Mouse (Mus musculus): ENCODE data around the gene Ceacam3. TPM values are rescaled to one million over a fixed set of nuclear protein-coding genes. Genes with fewer than 3 reads are reported as not detected.
"Not testable (repeated sequence)": the region's sequence is repeated elsewhere in the genome, so short reads cannot be mapped to it uniquely, and the experiment has no call there.

Ceacam3 gene
- polyA plus RNA-seq (2021), result not detected

- TF ChIP-seq CTCF (IDR thresholded peaks at IDR 0.05), result no peak
- ChIA-PET POLR2A (no interaction called here), CTCF (no interaction called here)
- in situ Hi-C loops (cut with MboI; ENCODE audit: low pct_unique_long_range_greater_than_20kb), result no loop called here
- no peak for ATAC-seq
- DNase-seq (ENCODE audit: low read depth, low spot score), result no peak
- H3K27me3 ChIP-seq, result no peaks in the 10 kb centered on the region
Measured at GRCm38 (mm10) chr7:17149931-17150330, at the start of gene Ceacam3. Ceacam3 (plus strand) TSS chr7:17150282.

- POLR2A ChIA-PET, result not testable (repeated sequence)
Measured at GRCm38 (mm10) chr7:17101631-17102030, 48.5 kb upstream of the Ceacam3 start.

DNA sequence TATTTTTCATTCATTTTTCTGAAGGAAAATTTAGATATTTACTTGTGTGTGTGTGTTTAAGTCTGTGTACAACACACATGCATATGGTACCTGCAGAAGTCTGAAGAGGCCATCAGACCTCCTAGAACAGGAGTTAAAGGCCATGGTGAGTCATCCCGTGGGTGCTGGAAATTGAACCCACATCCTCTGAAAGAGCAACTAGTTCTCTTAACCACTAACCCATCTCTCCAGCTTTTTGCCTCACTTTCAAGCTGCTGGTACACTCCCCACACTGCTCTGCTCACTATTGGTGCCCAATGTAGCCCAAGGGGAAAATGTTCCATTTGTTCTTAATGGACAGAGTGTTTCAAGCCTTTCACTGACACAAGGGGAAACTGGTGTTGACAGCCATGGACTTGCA lies 14.8 kb upstream of the Ceacam3 start:
- ChIA-PET POLR2A (no interaction called here), CTCF (no interaction called here)
- TF ChIP-seq CTCF (IDR thresholded peaks at IDR 0.05), result no peak

More at GRCm38 (mm10) chr7:17101631-17102030, 48.5 kb upstream of the Ceacam3 start:
- in situ Hi-C loops (cut with MboI; ENCODE audit: low pct_unique_long_range_greater_than_20kb); H3K27me3 ChIP-seq; ATAC-seq; CTCF ChIA-PET; DNase-seq (ENCODE audit: low read depth, low spot score): not testable (repeated sequence)

DNA sequence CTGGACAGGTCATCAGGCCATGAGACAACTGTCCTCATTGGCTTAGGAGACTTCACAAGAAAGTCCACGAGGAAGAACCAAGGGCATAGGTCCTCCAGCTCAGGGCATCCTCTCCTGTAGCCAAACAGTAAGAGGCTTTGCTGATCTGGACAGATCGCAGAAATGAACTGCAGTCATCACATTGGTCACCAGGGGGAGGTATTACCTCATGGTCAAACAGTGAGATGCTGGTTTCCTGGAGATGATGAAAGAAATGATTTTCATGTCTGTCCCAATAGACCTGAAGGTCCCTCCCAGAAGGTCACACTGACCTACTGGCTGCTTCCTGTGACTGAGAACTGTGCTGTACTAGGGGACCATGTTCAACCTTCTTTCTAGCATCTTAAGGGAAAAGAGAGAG lies 5.6 kb downstream of the Ceacam3 start:
- no peak for ATAC-seq
- POLR2A ChIA-PET, result no interaction called here

More for the DNA sequence above, 14.8 kb upstream of the Ceacam3 start:
- H3K27me3 ChIP-seq, result no peaks in the 10 kb centered on the region
- in situ Hi-C loops (cut with MboI; ENCODE audit: low pct_unique_long_range_greater_than_20kb), result no loop called here
- ATAC-seq, result no peak
- no peak for DNase-seq (ENCODE audit: low read depth, low spot score)

DNA sequence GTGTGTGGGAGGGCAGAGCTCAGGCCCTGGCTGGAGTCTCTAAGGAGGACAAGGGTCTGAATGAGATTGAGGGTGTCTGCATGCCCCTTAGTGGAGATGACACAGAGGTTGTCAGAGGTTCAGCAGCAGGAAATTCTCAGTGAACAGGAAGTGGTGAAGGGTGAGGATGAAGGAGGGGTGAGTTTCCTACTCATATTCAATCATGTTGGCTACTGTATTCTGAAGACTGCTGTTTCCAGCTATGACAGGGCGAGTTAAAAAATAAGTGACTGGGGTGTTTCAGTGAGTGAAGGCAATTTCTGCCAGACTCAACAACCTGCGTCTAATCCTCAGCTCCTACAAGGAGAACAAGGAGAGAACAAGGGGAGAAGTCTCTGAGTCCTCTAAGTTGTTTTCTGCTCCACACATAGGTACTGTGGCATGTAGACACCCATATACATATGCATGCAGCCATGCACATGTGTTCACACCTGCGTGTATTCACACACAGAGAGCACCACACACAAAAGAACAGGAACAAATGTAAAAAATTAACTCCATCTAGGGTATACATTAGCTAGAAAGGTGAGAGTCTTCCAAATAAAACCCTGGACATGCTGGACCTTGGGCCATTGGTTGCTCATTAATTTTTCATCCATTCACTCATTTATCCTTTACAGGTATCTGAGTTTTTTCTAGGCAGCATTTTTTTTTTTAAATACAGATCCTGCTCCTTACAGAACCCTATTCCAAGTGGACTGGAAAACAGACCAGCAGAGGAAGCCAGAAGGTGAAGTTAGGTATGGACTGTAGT lies 7.0 kb downstream of the Ceacam3 start:
- DNase-seq (ENCODE audit: low read depth, low spot score) (no peak), ATAC-seq (no peak)

More for the DNA sequence above, 5.6 kb downstream of the Ceacam3 start:
- TF ChIP-seq CTCF (IDR thresholded peaks at IDR 0.05), result peak; percentile 61
- DNase-seq (ENCODE audit: low read depth, low spot score), result no peak
- in situ Hi-C loops (cut with MboI; ENCODE audit: low pct_unique_long_range_greater_than_20kb), result no loop called here
- H3K27me3 ChIP-seq, result no peaks in the 10 kb centered on the region
- CTCF ChIA-PET, result no interaction called here

DNA sequence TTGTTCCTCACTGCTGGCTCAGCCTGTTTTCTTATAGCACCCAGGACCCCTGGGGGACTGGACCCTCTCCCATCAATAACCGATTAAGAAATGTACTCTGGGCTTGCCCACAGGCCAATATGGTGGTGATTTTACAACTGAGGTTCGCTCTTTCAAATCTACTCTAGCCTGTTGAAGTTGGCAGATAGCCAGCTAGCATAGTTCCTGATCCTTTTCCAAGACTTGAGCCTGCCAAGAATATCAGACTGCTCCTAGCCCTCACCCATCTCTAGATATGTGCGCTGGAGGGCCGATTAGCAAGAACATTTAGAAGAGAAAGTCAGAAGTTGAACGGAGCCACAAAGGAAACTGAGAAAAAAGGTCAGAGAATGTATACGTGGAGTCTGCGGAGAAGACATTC lies 8.9 kb downstream of the Ceacam3 start:
- in situ Hi-C loops (cut with MboI; ENCODE audit: low pct_unique_long_range_greater_than_20kb), result no loop called here
- ChIA-PET POLR2A (no interaction called here), CTCF (no interaction called here)
- ATAC-seq (no peak), DNase-seq (ENCODE audit: low read depth, low spot score) (no peak)
- no peaks in the 10 kb centered on the region for H3K27me3 ChIP-seq
- TF ChIP-seq CTCF (IDR thresholded peaks at IDR 0.05), result no peak

More for the DNA sequence above, 7.0 kb downstream of the Ceacam3 start:
- CTCF ChIA-PET, result no interaction called here
- no peak for TF ChIP-seq CTCF (IDR thresholded peaks at IDR 0.05)
- H3K27me3 ChIP-seq, result no peaks in the 10 kb centered on the region
- POLR2A ChIA-PET, result no interaction called here
- in situ Hi-C loops (cut with MboI; ENCODE audit: low pct_unique_long_range_greater_than_20kb), result no loop called here

DNA sequence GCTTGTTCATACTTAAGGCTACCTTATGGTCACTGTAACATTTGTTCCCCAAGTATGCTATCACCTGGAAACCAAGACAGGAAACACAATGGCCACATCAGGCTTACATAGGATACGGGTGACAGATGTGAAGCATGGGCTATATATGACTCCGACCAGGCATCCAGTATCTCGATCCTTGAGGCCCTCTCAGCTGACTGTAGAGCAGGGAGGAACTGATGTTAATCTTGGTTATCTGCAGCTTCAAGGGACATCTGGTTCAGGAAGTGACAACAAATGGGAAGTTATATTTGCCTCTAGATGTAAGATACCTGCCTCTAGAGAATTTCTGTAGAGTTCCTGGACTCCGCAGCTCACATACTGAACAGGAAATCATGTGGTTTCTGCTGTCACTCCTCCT lies 21.7 kb downstream of the Ceacam3 start:
- in situ Hi-C loops (cut with MboI; ENCODE audit: low pct_unique_long_range_greater_than_20kb), result no loop called here
- no peak for DNase-seq (ENCODE audit: low read depth, low spot score)
- POLR2A ChIA-PET, result no interaction called here
- H3K27me3 ChIP-seq, result no peaks in the 10 kb centered on the region
- no peak for TF ChIP-seq CTCF (IDR thresholded peaks at IDR 0.05)
- CTCF ChIA-PET, result no interaction called here
- no peak for ATAC-seq

GRCm38 (mm10) chr7:17203177-17203576 lies 53.1 kb downstream of the Ceacam3 start, which contains the start of gene Psg29:
Psg29 (plus strand) TSS chr7:17203477.
- ChIA-PET CTCF (no interaction called here), POLR2A (no interaction called here)
- TF ChIP-seq CTCF (IDR thresholded peaks at IDR 0.05), result no peak
- DNase-seq (ENCODE audit: low read depth, low spot score) (no peak), ATAC-seq (no peak)
- no peaks in the 10 kb centered on the region for H3K27me3 ChIP-seq
- in situ Hi-C loops (cut with MboI; ENCODE audit: low pct_unique_long_range_greater_than_20kb), result no loop called here

- ChIA-PET CTCF (no interaction called here), POLR2A (no interaction called here)
- H3K27me3 ChIP-seq, result no peaks in the 10 kb centered on the region
- ATAC-seq (no peak), DNase-seq (ENCODE audit: low read depth, low spot score) (no peak)
- peak; percentile 21 for TF ChIP-seq CTCF (IDR thresholded peaks at IDR 0.05)
- in situ Hi-C loops (cut with MboI; ENCODE audit: low pct_unique_long_range_greater_than_20kb), result no loop called here
Measured at GRCm38 (mm10) chr7:17205530-17206184, 55.6 kb downstream of the Ceacam3 start.

Other genes starting within 250 kb of the Ceacam3 start
- gene Ptgir, start 243.8 kb upstream of the Ceacam3 start, polyA plus RNA-seq (2021), result not detected
- gene Calm3, start 226.2 kb upstream of the Ceacam3 start, polyA plus RNA-seq (2021), result 237 TPM
- 11.2 TPM for gene Pnmal2, start 205.6 kb upstream of the Ceacam3 start, polyA plus RNA-seq (2021)
- not detected for gene Pnmal1, start 190.6 kb upstream of the Ceacam3 start, polyA plus RNA-seq (2021)
- gene Gm42372, start 167.2 kb upstream of the Ceacam3 start, polyA plus RNA-seq (2021), result 0.03 TPM
- 0.04 TPM for gene Ccdc8, start 157.6 kb upstream of the Ceacam3 start, polyA plus RNA-seq (2021)
- gene Ppp5c, start 122.4 kb upstream of the Ceacam3 start, polyA plus RNA-seq (2021), result 106 TPM
- gene Hif3a, start 87.9 kb upstream of the Ceacam3 start, polyA plus RNA-seq (2021), result 0.01 TPM
- 0.32 TPM for gene Psg16, start 76.2 kb upstream of the Ceacam3 start, polyA plus RNA-seq (2021)
- gene Psg29, start 53.2 kb downstream of the Ceacam3 start, polyA plus RNA-seq (2021), result not detected

All from Patski (cell line).